Mouse (Mus musculus): Measurements from ENCODE around the gene Apobec3.

The Apobec3 gene

GRCm38 (mm10) chr15:79891436-79892212 lies at the start of gene Apobec3:
TSS of gene Apobec3 (plus strand) at chr15:79891659.
- peak; percentile 89 for DNase-seq (ENCODE audit: low read depth, low spot score)

GRCm38 (mm10) chr15:79842985-79843384 lies 48.5 kb upstream of the Apobec3 start:
- no peak for DNase-seq (ENCODE audit: low read depth, low spot score)

GRCm38 (mm10) chr15:79845986-79846385 lies 45.5 kb upstream of the Apobec3 start:
- DNase-seq (ENCODE audit: low read depth, low spot score): no peak

GRCm38 (mm10) chr15:79847100-79847499 lies 44.4 kb upstream of the Apobec3 start:
- DNase-seq (ENCODE audit: low read depth, low spot score): peak; percentile 92

- DNase-seq (ENCODE audit: low read depth, low spot score): no peak
These were observed 41.3 kb upstream of the Apobec3 start for GRCm38 (mm10) chr15:79850143-79850542.

- DNase-seq (ENCODE audit: low read depth, low spot score): no peak
These were observed 32.5 kb upstream of the Apobec3 start for GRCm38 (mm10) chr15:79858979-79859378.

- no peak for DNase-seq (ENCODE audit: low read depth, low spot score)
These were observed 31.6 kb upstream of the Apobec3 start for GRCm38 (mm10) chr15:79859821-79860220.

GRCm38 (mm10) chr15:79867260-79868002 lies 24.0 kb upstream of the Apobec3 start:
- peak; percentile 49 for DNase-seq (ENCODE audit: low read depth, low spot score)

GRCm38 (mm10) chr15:79873545-79873944 lies 17.9 kb upstream of the Apobec3 start:
- DNase-seq (ENCODE audit: low read depth, low spot score): no peak

- peak; percentile 45 for DNase-seq (ENCODE audit: low read depth, low spot score)
These were observed 17.5 kb upstream of the Apobec3 start for GRCm38 (mm10) chr15:79873995-79874394.

- DNase-seq (ENCODE audit: low read depth, low spot score): no peak
These were observed 16.0 kb upstream of the Apobec3 start for GRCm38 (mm10) chr15:79875261-79875995.

- DNase-seq (ENCODE audit: low read depth, low spot score): peak; percentile 89
These were observed 12.7 kb upstream of the Apobec3 start for GRCm38 (mm10) chr15:79878725-79879136.

- DNase-seq (ENCODE audit: low read depth, low spot score): peak; percentile 58
These were observed 12.1 kb upstream of the Apobec3 start for GRCm38 (mm10) chr15:79879319-79879718.

GRCm38 (mm10) chr15:79880477-79880876 lies 11.0 kb upstream of the Apobec3 start:
- no peak for DNase-seq (ENCODE audit: low read depth, low spot score)

GRCm38 (mm10) chr15:79882623-79883267 lies 8.7 kb upstream of the Apobec3 start:
- DNase-seq (ENCODE audit: low read depth, low spot score): peak; percentile 72

GRCm38 (mm10) chr15:79883352-79883822 lies 8.1 kb upstream of the Apobec3 start:
- peak; percentile 86 for DNase-seq (ENCODE audit: low read depth, low spot score)

- no peak for DNase-seq (ENCODE audit: low read depth, low spot score)
These were observed 6.6 kb upstream of the Apobec3 start for GRCm38 (mm10) chr15:79884820-79885219.

GRCm38 (mm10) chr15:79892213-79892541 lies 718 bp downstream of the Apobec3 start:
- no peak for DNase-seq (ENCODE audit: low read depth, low spot score)

GRCm38 (mm10) chr15:79892995-79893823 lies 1.8 kb downstream of the Apobec3 start:
- DNase-seq (ENCODE audit: low read depth, low spot score): no peak

GRCm38 (mm10) chr15:79893824-79894123 lies 2.3 kb downstream of the Apobec3 start:
- no peak for DNase-seq (ENCODE audit: low read depth, low spot score)

GRCm38 (mm10) chr15:79894343-79894742 lies 2.9 kb downstream of the Apobec3 start:
- no peak for DNase-seq (ENCODE audit: low read depth, low spot score)
